Mouse (Mus musculus): ENCODE measurements around the gene Tmx2. TPM values are rescaled to one million over a fixed set of nuclear protein-coding genes. Genes with fewer than 3 reads are reported as not detected.
"Not testable (repeated sequence)": the region's sequence is repeated elsewhere in the genome, so short reads cannot be mapped to it uniquely, and the experiment has no call there.

The Tmx2 gene
- polyA plus RNA-seq, 1 experiment from 2014 or later = 96.0 TPM

DNA sequence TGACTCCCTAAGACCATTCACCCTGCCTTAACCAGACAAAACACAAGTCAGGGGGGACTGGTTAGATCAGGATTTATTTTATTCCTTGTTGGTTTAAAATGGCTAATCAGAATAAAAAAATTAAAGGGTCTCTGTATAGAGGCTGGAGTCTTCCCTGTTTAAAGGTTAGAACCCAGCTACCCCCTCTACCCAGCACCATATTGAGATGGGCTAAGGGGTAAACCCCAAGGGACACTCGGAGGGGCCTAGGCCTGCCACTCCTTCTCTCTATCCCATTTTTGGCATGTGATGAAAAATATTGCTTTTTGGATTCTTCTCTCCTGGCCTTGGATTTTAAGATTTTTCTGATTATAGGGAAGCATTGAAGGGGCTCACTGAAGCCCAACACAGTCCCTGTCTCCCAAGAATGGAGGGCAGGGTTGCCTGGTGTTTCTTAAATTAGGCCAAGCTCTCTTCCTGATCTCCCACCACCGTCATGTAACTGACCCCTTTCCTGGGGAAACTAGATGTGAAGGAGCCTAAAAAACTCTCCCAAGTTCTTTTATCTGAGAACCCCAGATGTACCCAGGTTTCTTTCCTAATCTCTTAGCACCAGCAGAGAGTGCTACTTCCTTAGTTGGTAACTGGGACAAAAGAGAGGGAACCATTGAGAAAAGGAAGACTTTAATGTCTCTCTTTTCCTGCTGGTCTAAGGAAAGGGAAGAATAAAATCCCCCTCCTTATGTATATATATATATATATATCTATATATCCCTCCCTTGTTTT lies 9.3 kb upstream of the Tmx2 start:
- no peaks in the 10 kb centered on the region for H3K4me1 ChIP-seq
- no peaks in the 10 kb centered on the region for H3K27me3 ChIP-seq
- H3K9ac ChIP-seq = no peak overlapping the region
- peaks cover 84% of the 10 kb centered on the region for H3K36me3 ChIP-seq
- no peak overlapping the region for H3K4me2 ChIP-seq (replicated peaks)
- H3K9me3 ChIP-seq (replicated peaks) = no peaks in the 10 kb centered on the region
- no peak overlapping the region for H3K4me3 ChIP-seq (replicated peaks)
- WGBS = 85% methylated on average over 2 of the region's 2 CpGs
- H3K27ac ChIP-seq (replicated peaks) = no peak overlapping the region
- ATAC-seq (ENCODE audit: insufficient number of reproducible peaks, low FRiP score, low TSS enrichment, low read depth) = no peak

DNA sequence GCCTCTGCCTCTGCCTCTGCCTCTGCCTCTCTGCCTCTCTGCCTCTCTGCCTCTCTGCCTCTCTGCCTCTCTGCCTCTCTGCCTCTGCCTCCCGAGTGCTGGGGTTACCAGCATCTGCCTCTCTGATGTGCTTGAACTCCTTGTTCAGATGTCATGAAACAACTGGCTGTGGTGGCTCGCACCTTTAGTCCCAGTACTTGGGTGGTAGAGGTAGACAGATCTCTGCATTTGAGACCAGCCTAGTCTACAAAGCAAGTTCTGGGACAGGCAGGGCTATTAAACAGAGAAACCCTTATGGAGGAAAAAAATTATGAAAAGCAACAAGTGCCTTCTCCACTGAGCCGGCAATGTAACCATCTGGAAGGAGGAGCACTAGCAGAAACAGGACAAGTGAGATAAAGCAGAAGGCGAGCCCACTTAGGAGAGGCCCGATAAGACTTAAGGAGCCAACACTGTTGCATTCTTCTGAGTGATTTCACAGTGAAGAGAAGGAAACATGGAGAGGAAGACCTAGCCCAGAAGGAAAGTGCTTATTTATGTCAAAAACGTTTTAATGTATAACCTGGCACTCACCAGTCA lies 3.8 kb upstream of the Tmx2 start:
- H3K4me2 ChIP-seq (replicated peaks) = no peak overlapping the region
- H3K4me3 ChIP-seq (replicated peaks) = no peak overlapping the region
- no peak overlapping the region for H3K9ac ChIP-seq
- ATAC-seq (ENCODE audit: insufficient number of reproducible peaks, low FRiP score, low TSS enrichment, low read depth) = no peak
- H3K36me3 ChIP-seq = peaks cover 45% of the 10 kb centered on the region
- no peak overlapping the region for H3K27ac ChIP-seq (replicated peaks)
- no peaks in the 10 kb centered on the region for H3K27me3 ChIP-seq
- no peaks in the 10 kb centered on the region for H3K9me3 ChIP-seq (replicated peaks)
- peaks cover 8% of the 10 kb centered on the region for H3K4me1 ChIP-seq
- WGBS = 83% methylated on average over 6 of the region's 6 CpGs

DNA sequence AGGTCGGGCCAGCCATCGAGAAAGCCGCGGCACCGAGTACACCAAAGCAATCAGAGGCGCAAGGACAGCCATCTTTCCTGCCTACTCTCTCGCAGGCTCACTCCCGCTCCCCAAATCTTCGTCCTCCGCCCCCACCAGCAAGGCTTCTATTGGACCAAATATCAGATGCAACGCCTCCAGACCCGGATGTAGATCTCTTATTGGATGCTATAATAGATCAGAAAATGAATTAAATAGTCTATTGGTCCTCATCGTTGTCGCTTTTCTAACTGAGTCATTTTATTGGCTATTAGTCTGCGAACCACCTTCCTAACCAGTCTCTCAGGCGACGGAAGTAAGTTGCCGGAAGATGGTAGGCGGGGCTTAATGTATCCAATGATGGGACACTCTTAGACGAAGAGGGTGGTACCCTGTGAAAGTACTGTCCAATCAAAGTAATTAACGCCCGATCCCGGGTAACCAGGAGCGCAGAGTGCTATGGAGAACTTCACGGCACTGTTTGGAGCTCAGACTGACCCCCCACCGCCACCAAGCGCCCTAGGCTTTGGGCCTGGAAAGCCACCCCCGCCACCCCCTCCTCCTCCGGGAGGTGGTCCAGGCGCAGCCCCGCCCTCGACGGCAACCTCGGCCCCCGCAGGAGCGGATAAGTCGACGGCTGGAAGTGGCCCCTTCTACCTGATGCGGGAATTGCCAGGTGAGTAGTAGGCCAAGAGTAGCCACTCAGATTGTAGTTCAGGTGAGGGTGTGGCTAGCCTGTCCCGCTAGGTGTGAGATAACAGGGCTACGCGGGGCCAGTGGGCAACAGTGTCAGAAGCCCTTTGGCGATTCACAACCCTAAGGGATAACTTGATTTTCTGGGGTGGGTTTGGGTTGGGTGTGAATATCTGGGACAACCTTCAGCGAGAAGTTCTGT lies 716 bp downstream of the Tmx2 start, which contains the start of the genes Gm28635 and Med19:
TSS of gene Gm28635 (minus strand) at position 74 of the 913 bp plus-strand sequence.
TSS of gene Med19 (plus strand) at position 435 of the 913 bp plus-strand sequence.
- peak within 1 kb of the TSS; percentile 63 for H3K9ac ChIP-seq
- H3K4me2 ChIP-seq (replicated peaks) = peak within 1 kb of the TSS; percentile 74
- peaks cover 33% of the 10 kb centered on the region for H3K36me3 ChIP-seq
- H3K27me3 ChIP-seq = no peaks in the 10 kb centered on the region
- peak within 1 kb of the TSS; percentile 74 for H3K27ac ChIP-seq (replicated peaks)
- under 1% methylated on average over 44 of the region's 44 CpGs for WGBS
- peaks cover 15% of the 10 kb centered on the region for H3K4me1 ChIP-seq
- H3K9me3 ChIP-seq (replicated peaks) = no peaks in the 10 kb centered on the region
- H3K4me3 ChIP-seq (replicated peaks) = peak within 1 kb of the TSS; percentile 73
- peak; percentile 100 for ATAC-seq (ENCODE audit: insufficient number of reproducible peaks, low FRiP score, low TSS enrichment, low read depth)

GRCm38 (mm10) chr2:84677270-84677967 lies 1.5 kb downstream of the Tmx2 start:
- Histone ChIP-seq H3K27me3 (no peaks in the 10 kb centered on the region), H3K9ac (peak overlapping the region; percentile 29), H3K27ac (replicated peaks) (peak overlapping the region; percentile 45; the same call in 1 of the 2 replicates), H3K4me1 (peaks cover 15% of the 10 kb centered on the region), H3K4me2 (replicated peaks) (peak overlapping the region; percentile 74), H3K4me3 (replicated peaks) (peak overlapping the region; percentile 73), H3K36me3 (peaks cover 37% of the 10 kb centered on the region), H3K9me3 (replicated peaks) (no peaks in the 10 kb centered on the region)
- peak; percentile 34; the same call in 1 of the 2 replicates for ATAC-seq (ENCODE audit: insufficient number of reproducible peaks, low FRiP score, low TSS enrichment, low read depth)
- 8% methylated on average over 22 of the region's 22 CpGs for WGBS

DNA sequence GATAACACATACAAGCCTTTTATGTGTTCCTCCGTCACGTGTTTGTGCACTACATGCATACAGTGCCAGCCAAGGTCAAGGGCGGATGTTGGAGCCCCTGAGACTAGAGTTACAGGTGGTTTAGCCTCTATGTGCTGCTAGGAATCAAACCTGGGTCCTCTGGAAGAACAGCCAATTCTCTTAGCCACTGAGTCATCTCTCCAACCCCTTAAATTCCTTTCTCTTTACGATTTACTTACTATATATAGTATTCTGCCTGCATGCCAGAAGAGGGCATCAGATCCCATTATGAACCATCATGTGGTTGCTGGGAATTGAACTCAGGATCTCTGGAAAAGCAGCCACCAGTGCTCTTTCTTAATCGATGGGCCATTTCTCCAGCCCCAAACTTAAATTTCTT lies 7.4 kb downstream of the Tmx2 start:
- H3K27me3 ChIP-seq; H3K4me2 ChIP-seq (replicated peaks); ATAC-seq (ENCODE audit: insufficient number of reproducible peaks, low FRiP score, low TSS enrichment, low read depth); H3K9me3 ChIP-seq (replicated peaks); H3K27ac ChIP-seq (replicated peaks); H3K9ac ChIP-seq; H3K4me3 ChIP-seq (replicated peaks): not testable (repeated sequence)
- WGBS = 61% methylated on average over 4 of the region's 5 CpGs
- peaks cover 13% of the 10 kb centered on the region for H3K4me1 ChIP-seq
- peaks cover 47% of the 10 kb centered on the region for H3K36me3 ChIP-seq

DNA sequence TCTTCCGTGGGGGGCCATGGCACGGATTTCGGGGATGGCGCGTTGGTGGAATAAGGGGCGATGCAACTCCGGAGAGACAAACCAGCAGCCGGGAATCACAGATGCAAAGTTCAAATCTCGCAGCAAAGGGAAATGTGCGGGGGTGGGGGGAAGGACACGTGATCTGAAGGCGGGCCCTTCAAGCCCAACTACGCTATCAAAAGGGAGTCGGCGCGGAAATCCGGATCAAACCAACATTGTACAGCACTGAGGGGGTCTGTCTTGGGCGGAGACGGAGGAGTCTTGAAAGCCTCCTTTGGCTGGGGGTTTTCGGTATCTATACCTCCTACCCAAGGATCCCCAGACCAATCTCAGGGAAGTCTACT lies 8.4 kb downstream of the Tmx2 start, which contains the start of gene Selenoh:
TSS of gene Selenoh (minus strand) at position 202 of the 365 bp plus-strand sequence.
- Histone ChIP-seq H3K4me2 (replicated peaks) (peak within 1 kb of the TSS; percentile 61), H3K9me3 (replicated peaks) (no peaks in the 10 kb centered on the region), H3K9ac (peak within 1 kb of the TSS; percentile 98), H3K27me3 (no peaks in the 10 kb centered on the region), H3K4me3 (replicated peaks) (peak within 1 kb of the TSS; percentile 87), H3K4me1 (peaks cover 13% of the 10 kb centered on the region), H3K36me3 (peaks cover 41% of the 10 kb centered on the region), H3K27ac (replicated peaks) (peak within 1 kb of the TSS; percentile 90)
- peak; percentile 94 for ATAC-seq (ENCODE audit: insufficient number of reproducible peaks, low FRiP score, low TSS enrichment, low read depth)
- under 1% methylated on average over 20 of the region's 20 CpGs for WGBS

- H3K27me3 ChIP-seq = no peaks in the 10 kb centered on the region
- no peaks in the 10 kb centered on the region for H3K9me3 ChIP-seq (replicated peaks)
- peak overlapping the region; percentile 90 for H3K27ac ChIP-seq (replicated peaks)
- peak overlapping the region; percentile 61 for H3K4me2 ChIP-seq (replicated peaks)
- H3K4me1 ChIP-seq = peaks cover 13% of the 10 kb centered on the region
- peaks cover 38% of the 10 kb centered on the region for H3K36me3 ChIP-seq
- H3K4me3 ChIP-seq (replicated peaks) = peak overlapping the region; percentile 87
- 2% methylated on average over 39 of the region's 39 CpGs for WGBS
- ATAC-seq (ENCODE audit: insufficient number of reproducible peaks, low FRiP score, low TSS enrichment, low read depth) = peak; percentile 68
- H3K9ac ChIP-seq = peak overlapping the region; percentile 98
Measured at GRCm38 (mm10) chr2:84669828-84670568, 8.9 kb downstream of the Tmx2 start.

DNA sequence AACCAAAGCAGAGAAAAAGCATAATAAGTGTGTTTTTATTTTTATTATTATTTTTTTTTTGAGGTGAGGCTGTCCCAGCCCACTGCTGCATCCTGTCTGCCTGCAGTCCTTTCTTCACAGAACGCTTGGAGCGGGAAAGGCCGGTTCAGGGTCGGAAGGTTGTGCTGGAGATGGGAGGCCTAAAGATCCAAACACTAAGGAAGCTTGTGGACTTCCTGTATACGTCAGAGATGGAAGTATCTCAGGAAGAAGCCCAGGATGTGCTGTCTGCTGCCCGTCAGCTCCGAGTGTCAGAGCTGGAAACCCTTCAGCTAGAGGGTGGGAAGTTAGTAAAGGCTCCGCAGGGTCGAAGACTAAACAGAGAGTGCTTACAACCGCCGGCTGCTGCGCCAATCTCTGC lies 12.9 kb downstream of the Tmx2 start:
- H3K36me3 ChIP-seq = 0 out of 2 replicates have a peak, but pooled peaks cover 17% of the 10 kb centered on the region
- H3K27me3 ChIP-seq = no peaks in the 10 kb centered on the region
- H3K4me1 ChIP-seq = peaks cover 12% of the 10 kb centered on the region
- no peak overlapping the region for H3K4me3 ChIP-seq (replicated peaks)
- H3K9ac ChIP-seq = no peak overlapping the region
- no peak overlapping the region for H3K4me2 ChIP-seq (replicated peaks)
- no peak for ATAC-seq (ENCODE audit: insufficient number of reproducible peaks, low FRiP score, low TSS enrichment, low read depth)
- WGBS = 53% methylated on average over 12 of the region's 12 CpGs
- no peaks in the 10 kb centered on the region for H3K9me3 ChIP-seq (replicated peaks)
- no peak overlapping the region for H3K27ac ChIP-seq (replicated peaks)

- no peak overlapping the region for H3K4me2 ChIP-seq (replicated peaks)
- no peaks in the 10 kb centered on the region for H3K9me3 ChIP-seq (replicated peaks)
- no peak overlapping the region for H3K9ac ChIP-seq
- H3K27me3 ChIP-seq = no peaks in the 10 kb centered on the region
- WGBS = 33% methylated on average over 2 of the region's 2 CpGs
- H3K4me3 ChIP-seq (replicated peaks) = no peak overlapping the region
- 0 out of 2 replicates have a peak, but pooled peaks cover 3% of the 10 kb centered on the region for H3K36me3 ChIP-seq
- ATAC-seq (ENCODE audit: insufficient number of reproducible peaks, low FRiP score, low TSS enrichment, low read depth) = no peak
- H3K4me1 ChIP-seq = no peaks in the 10 kb centered on the region
- H3K27ac ChIP-seq (replicated peaks) = no peak overlapping the region
Measured at GRCm38 (mm10) chr2:84662866-84663265, 16.1 kb downstream of the Tmx2 start.

DNA sequence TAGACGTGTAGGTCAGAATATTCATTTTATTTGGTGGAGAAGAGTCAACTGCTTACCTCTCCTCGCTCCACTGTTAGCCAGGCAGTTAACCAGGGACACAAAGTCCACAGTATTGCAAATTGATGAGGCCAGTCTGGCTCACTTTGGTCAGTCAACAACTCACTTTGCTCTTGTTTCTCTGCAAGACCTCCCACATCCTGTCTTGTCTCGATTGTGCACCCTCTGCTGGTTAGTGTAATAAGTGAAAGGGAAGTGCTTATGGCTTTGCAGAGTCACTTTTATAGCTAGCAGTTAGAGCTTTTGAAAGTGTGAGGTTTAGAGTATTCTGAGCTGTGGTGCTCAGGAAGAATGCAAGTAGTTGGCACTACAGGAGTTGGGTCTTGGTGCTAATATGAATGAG lies 18.7 kb downstream of the Tmx2 start:
- H3K4me1 ChIP-seq = no peaks in the 10 kb centered on the region
- H3K4me2 ChIP-seq (replicated peaks) = no peak overlapping the region
- no peak for ATAC-seq (ENCODE audit: insufficient number of reproducible peaks, low FRiP score, low TSS enrichment, low read depth)
- H3K4me3 ChIP-seq (replicated peaks) = no peak overlapping the region
- H3K27ac ChIP-seq (replicated peaks) = no peak overlapping the region
- no peaks in the 10 kb centered on the region for H3K27me3 ChIP-seq
- no peaks in the 10 kb centered on the region for H3K9me3 ChIP-seq (replicated peaks)
- no peak overlapping the region for H3K9ac ChIP-seq
- 67% methylated on average over 3 of the region's 3 CpGs for WGBS
- H3K36me3 ChIP-seq = no peaks in the 10 kb centered on the region

Data from embryonic facial prominence, embryonic 15.5 days (tissue).